Mouse (Mus musculus): ENCODE results near the gene Kdm4a. TPM values are rescaled to one million over a fixed set of nuclear protein-coding genes. Genes with fewer than 3 reads are reported as not detected.

Kdm4a gene
- polyA plus RNA-seq, 1 experiment from 2014 or later = 26.3 TPM

- no peak overlapping the region for H3K27ac ChIP-seq (replicated peaks)
- H3K4me3 ChIP-seq = no peak overlapping the region
- no peaks in the 10 kb centered on the region for H3K4me1 ChIP-seq
- no peaks in the 10 kb centered on the region for H3K9me3 ChIP-seq (replicated peaks)
- H3K36me3 ChIP-seq = peaks cover 100% of the 10 kb centered on the region
- H3K27me3 ChIP-seq (ENCODE audit: low read depth, poor library complexity, severe bottlenecking) = no peaks in the 10 kb centered on the region
- WGBS = 90% methylated on average over 14 of the region's 14 CpGs
- no peak for DNase-seq (ENCODE audit: low spot score)
Measured at GRCm38 (mm10) chr4:118149956-118150680, 29.7 kb downstream of the Kdm4a start.

- no peak overlapping the region for H3K27ac ChIP-seq (replicated peaks)
- no peak for DNase-seq (ENCODE audit: low spot score)
- peaks cover 100% of the 10 kb centered on the region for H3K36me3 ChIP-seq
- WGBS = 84% methylated on average over 10 of the region's 10 CpGs
- H3K27me3 ChIP-seq (ENCODE audit: low read depth, poor library complexity, severe bottlenecking) = no peaks in the 10 kb centered on the region
- no peaks in the 10 kb centered on the region for H3K4me1 ChIP-seq
- no peak overlapping the region for H3K4me3 ChIP-seq
- no peaks in the 10 kb centered on the region for H3K9me3 ChIP-seq (replicated peaks)
Measured at GRCm38 (mm10) chr4:118149055-118149576, 30.7 kb downstream of the Kdm4a start.

GRCm38 (mm10) chr4:118148317-118148687 lies 31.5 kb downstream of the Kdm4a start:
- H3K9me3 ChIP-seq (replicated peaks) = no peaks in the 10 kb centered on the region
- 89% methylated on average over 10 of the region's 10 CpGs for WGBS
- DNase-seq (ENCODE audit: low spot score) = no peak
- no peak overlapping the region for H3K27ac ChIP-seq (replicated peaks)
- H3K4me3 ChIP-seq = no peak overlapping the region
- no peaks in the 10 kb centered on the region for H3K27me3 ChIP-seq (ENCODE audit: low read depth, poor library complexity, severe bottlenecking)
- no peaks in the 10 kb centered on the region for H3K4me1 ChIP-seq
- peaks cover 100% of the 10 kb centered on the region for H3K36me3 ChIP-seq

- Histone ChIP-seq H3K27me3 (ENCODE audit: low read depth, poor library complexity, severe bottlenecking) (no peaks in the 10 kb centered on the region), H3K27ac (replicated peaks) (no peak overlapping the region), H3K4me3 (no peak overlapping the region), H3K36me3 (peaks cover 100% of the 10 kb centered on the region), H3K4me1 (no peaks in the 10 kb centered on the region), H3K9me3 (replicated peaks) (no peaks in the 10 kb centered on the region)
- WGBS = 96% methylated on average over 19 of the region's 19 CpGs
- no peak for DNase-seq (ENCODE audit: low spot score)
Measured at GRCm38 (mm10) chr4:118147547-118148316, 32.1 kb downstream of the Kdm4a start.

- H3K27ac ChIP-seq (replicated peaks) = no peak overlapping the region
- H3K27me3 ChIP-seq (ENCODE audit: low read depth, poor library complexity, severe bottlenecking) = no peaks in the 10 kb centered on the region
- H3K4me1 ChIP-seq = no peaks in the 10 kb centered on the region
- H3K9me3 ChIP-seq (replicated peaks) = no peaks in the 10 kb centered on the region
- DNase-seq (ENCODE audit: low spot score) = no peak
- H3K36me3 ChIP-seq = peaks cover 100% of the 10 kb centered on the region
- WGBS = 94% methylated on average over 10 of the region's 10 CpGs
- no peak overlapping the region for H3K4me3 ChIP-seq
Measured at GRCm38 (mm10) chr4:118147090-118147489, 32.8 kb downstream of the Kdm4a start.

GRCm38 (mm10) chr4:118144324-118144723 lies 35.5 kb downstream of the Kdm4a start:
- Histone ChIP-seq H3K4me1 (no peaks in the 10 kb centered on the region), H3K36me3 (peaks cover 98% of the 10 kb centered on the region), H3K27ac (replicated peaks) (no peak overlapping the region), H3K27me3 (ENCODE audit: low read depth, poor library complexity, severe bottlenecking) (no peaks in the 10 kb centered on the region), H3K9me3 (replicated peaks) (no peaks in the 10 kb centered on the region), H3K4me3 (no peak overlapping the region)
- DNase-seq (ENCODE audit: low spot score) = no peak
- 90% methylated on average over 9 of the region's 9 CpGs for WGBS

- Histone ChIP-seq H3K36me3 (peaks cover 98% of the 10 kb centered on the region), H3K27me3 (ENCODE audit: low read depth, poor library complexity, severe bottlenecking) (no peaks in the 10 kb centered on the region), H3K9me3 (replicated peaks) (no peaks in the 10 kb centered on the region), H3K27ac (replicated peaks) (no peak overlapping the region), H3K4me1 (no peaks in the 10 kb centered on the region), H3K4me3 (no peak overlapping the region)
- no peak for DNase-seq (ENCODE audit: low spot score)
- WGBS = 89% methylated on average over 7 of the region's 7 CpGs
Measured at GRCm38 (mm10) chr4:118143679-118144078, 36.2 kb downstream of the Kdm4a start.

GRCm38 (mm10) chr4:118141511-118141910 lies 38.3 kb downstream of the Kdm4a start:
- Histone ChIP-seq H3K36me3 (peaks cover 98% of the 10 kb centered on the region), H3K27me3 (ENCODE audit: low read depth, poor library complexity, severe bottlenecking) (no peaks in the 10 kb centered on the region), H3K27ac (replicated peaks) (no peak overlapping the region), H3K9me3 (replicated peaks) (no peaks in the 10 kb centered on the region), H3K4me3 (no peak overlapping the region), H3K4me1 (no peaks in the 10 kb centered on the region)
- no peak for DNase-seq (ENCODE audit: low spot score)
- 96% methylated on average over 5 of the region's 5 CpGs for WGBS

- Histone ChIP-seq H3K27me3 (ENCODE audit: low read depth, poor library complexity, severe bottlenecking) (no peaks in the 10 kb centered on the region), H3K9me3 (replicated peaks) (no peaks in the 10 kb centered on the region), H3K36me3 (peaks cover 80% of the 10 kb centered on the region), H3K4me1 (peaks cover 12% of the 10 kb centered on the region), H3K4me3 (no peak overlapping the region), H3K27ac (replicated peaks) (no peak overlapping the region)
- 93% methylated on average over 5 of the region's 5 CpGs for WGBS
- DNase-seq (ENCODE audit: low spot score) = no peak
Measured at GRCm38 (mm10) chr4:118138891-118139290, 41.0 kb downstream of the Kdm4a start.

GRCm38 (mm10) chr4:118137857-118138256 lies 42.0 kb downstream of the Kdm4a start:
- Histone ChIP-seq H3K36me3 (peaks cover 69% of the 10 kb centered on the region), H3K4me3 (no peak overlapping the region), H3K27ac (replicated peaks) (no peak overlapping the region), H3K4me1 (peaks cover 22% of the 10 kb centered on the region), H3K9me3 (replicated peaks) (no peaks in the 10 kb centered on the region), H3K27me3 (ENCODE audit: low read depth, poor library complexity, severe bottlenecking) (no peaks in the 10 kb centered on the region)
- 89% methylated on average over 16 of the region's 16 CpGs for WGBS
- DNase-seq (ENCODE audit: low spot score) = no peak

- peaks cover 64% of the 10 kb centered on the region for H3K36me3 ChIP-seq
- 93% methylated on average over 10 of the region's 10 CpGs for WGBS
- H3K27me3 ChIP-seq (ENCODE audit: low read depth, poor library complexity, severe bottlenecking) = no peaks in the 10 kb centered on the region
- peaks cover 22% of the 10 kb centered on the region for H3K4me1 ChIP-seq
- no peaks in the 10 kb centered on the region for H3K9me3 ChIP-seq (replicated peaks)
- no peak for DNase-seq (ENCODE audit: low spot score)
- H3K4me3 ChIP-seq = no peak overlapping the region
- no peak overlapping the region for H3K27ac ChIP-seq (replicated peaks)
Measured at GRCm38 (mm10) chr4:118137311-118137710, 42.5 kb downstream of the Kdm4a start.

GRCm38 (mm10) chr4:118135414-118135813 lies 44.4 kb downstream of the Kdm4a start:
- H3K4me1 ChIP-seq = peaks cover 22% of the 10 kb centered on the region
- peak overlapping the region; percentile 94 for H3K27ac ChIP-seq (replicated peaks)
- DNase-seq (ENCODE audit: low spot score) = no peak
- peak overlapping the region; percentile 95 for H3K4me3 ChIP-seq
- peaks cover 45% of the 10 kb centered on the region for H3K36me3 ChIP-seq
- H3K27me3 ChIP-seq (ENCODE audit: low read depth, poor library complexity, severe bottlenecking) = no peaks in the 10 kb centered on the region
- WGBS = 83% methylated on average over 1 of the region's 1 CpGs
- no peaks in the 10 kb centered on the region for H3K9me3 ChIP-seq (replicated peaks)

Data from midbrain, embryonic 10.5 days (tissue).